Mouse (Mus musculus) bone marrow, adult 2 months (tissue): Measurements from ENCODE around the gene Rap2b.

Experiments
- CTCF ChIP-seq: fragments of 200-500 bp; IDR thresholded peaks from 2 replicates; pipeline ENCODE4 v1.5.1; 2011; ENCODE audit warnings: low read length, control low read depth; ENCODE audit not compliant: control insufficient read depth, insufficient read depth
- POLR2A ChIP-seq: fragments of 200-500 bp; IDR thresholded peaks from 2 replicates; pipeline ENCODE4 v1.6.1; 2011; ENCODE audit warnings: low read depth, mild to moderate bottlenecking, control low read depth, low read length, borderline replicate concordance; ENCODE audit not compliant: control insufficient read depth

DNA sequence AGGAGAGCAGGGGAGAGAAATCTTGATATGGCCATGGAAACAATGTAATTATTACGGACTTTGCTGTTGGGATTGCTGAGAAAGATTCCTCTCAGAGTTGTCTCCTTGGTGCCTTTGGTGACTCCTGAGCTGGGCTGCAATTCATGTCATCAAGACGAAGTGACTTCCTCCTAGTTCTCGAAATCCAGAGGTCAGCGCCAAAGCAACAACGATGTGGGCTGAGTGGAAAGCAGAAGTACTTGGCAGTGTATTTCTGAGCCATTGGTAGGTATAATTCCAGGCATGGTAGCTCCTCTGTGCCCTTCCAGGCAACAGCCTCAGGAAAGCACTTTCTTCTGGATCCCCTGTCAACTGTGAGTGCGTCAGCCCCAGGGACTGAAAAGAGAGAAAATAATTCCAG, 39.8 kb upstream of the Rap2b start:
- TF ChIP-seq CTCF (no peak), POLR2A (no peak)
